ENCODE assay signal across 40 mouse cellular contexts in genomic region chr3:64251646-64252045, GRCm38 (mm10). TPM values are rescaled to one million over a fixed set of nuclear protein-coding genes. Genes with fewer than 3 reads are reported as not detected.
"Had no signal": no experiment of that assay in that cellular context is flagged by ENCODE, and none has a peak within 500 bp of the region (broad histone marks: within the 10 kb centered on the region; RNA-seq: fewer than 3 reads in every experiment).

No protein-coding gene starts in this region.

- H3K27me3 ChIP-seq: heart, embryonic 12.5 days; intestine, embryonic 15.5 days; limb, embryonic 12.5 days; liver, embryonic 13.5 days; liver, embryonic 15.5 days had no signal

- ATAC-seq: hindbrain, embryonic 16.5 days; inflammation-experienced regulatory T-cells, adult 6 months; intestine, embryonic 15.5 days; intestine, postnatal 0 days had no signal

- H3K36me3 ChIP-seq: heart, embryonic 10.5 days; heart, embryonic 12.5 days; intestine, embryonic 15.5 days; limb, embryonic 10.5 days; limb, embryonic 12.5 days; liver, embryonic 13.5 days; liver, embryonic 15.5 days had no signal

- DNase-seq: gastrocnemius, adult 2 months; gastrocnemius, postnatal 10 days; gastrocnemius, postnatal 25 days; heart, adult 18-20 months; heart, postnatal 10 days; kidney, adult 18-20 months; kidney, adult 8-10 months; kidney, postnatal 10 days; kidney, postnatal 25 days; kidney, postnatal 4 days; liver; liver, embryonic 13.5 days had no signal

- H3K4me2 ChIP-seq: heart, embryonic 12.5 days; hindbrain, embryonic 14.5 days; intestine, embryonic 15.5 days; limb, embryonic 12.5 days; liver, embryonic 11.5 days; liver, embryonic 13.5 days; liver, embryonic 15.5 days had no signal

- H3K4me1 ChIP-seq: heart, embryonic 10.5 days; heart, embryonic 12.5 days; intestine, embryonic 15.5 days; limb, embryonic 10.5 days; limb, embryonic 12.5 days; liver, embryonic 13.5 days; liver, embryonic 15.5 days had no signal

- H3K9ac ChIP-seq: heart, embryonic 12.5 days; hindbrain, embryonic 14.5 days; intestine, embryonic 15.5 days; limb, embryonic 12.5 days; liver, embryonic 13.5 days; liver, embryonic 15.5 days had no signal

- H3K27ac ChIP-seq: gastrocnemius, adult 2 months; heart, embryonic 10.5 days; hindbrain, embryonic 14.5 days; intestine, embryonic 15.5 days; layer of hippocampus, adult 2 months; left cerebral cortex, adult 2 months; limb, embryonic 10.5 days; limb, embryonic 12.5 days; liver, embryonic 13.5 days; liver, embryonic 15.5 days had no signal

- H3K4me3 ChIP-seq: gastrocnemius, adult 2 months; heart, embryonic 10.5 days; heart, embryonic 12.5 days; intestine, embryonic 15.5 days; layer of hippocampus, adult 2 months; left cerebral cortex, adult 2 months; limb, embryonic 10.5 days; limb, embryonic 12.5 days; liver, embryonic 13.5 days; liver, embryonic 15.5 days had no signal

- H3K9me3 ChIP-seq: heart, embryonic 10.5 days; heart, embryonic 12.5 days; intestine, embryonic 15.5 days; limb, embryonic 10.5 days; limb, embryonic 12.5 days; liver, embryonic 13.5 days; liver, embryonic 15.5 days had no signal

RNA-seq across cellular contexts. Expression of gene Vmn2r3, which starts 37.9 kb away (rescaled TPM):
- total RNA-seq: gastrocnemius, adult 2 months; gastrocnemius, postnatal 10 days; gastrocnemius, postnatal 25 days; gastrocnemius, postnatal 4 days; granulocyte monocyte progenitor cell, adult 5-6 weeks; heart, adult 18-20 months; heart, adult 8-10 months; heart, postnatal 10 days; heart, postnatal 25 days; hematopoietic stem cell, adult 5-6 weeks; layer of hippocampus, adult 2 months; layer of hippocampus, postnatal 10 days; layer of hippocampus, postnatal 25 days; left cerebral cortex, adult 2 months; left cerebral cortex, postnatal 14 days; left cerebral cortex, postnatal 36 days had no signal
- polyA plus RNA-seq: heart, embryonic 10.5 days; heart, embryonic 12.5 days; heart, embryonic 14.5 days; heart, embryonic 16.5 days; hindbrain, embryonic 11.5 days; kidney, embryonic 14.5 days; kidney, embryonic 16.5 days; limb, embryonic 10.5 days; limb, embryonic 12.5 days; limb, embryonic 14.5 days; liver, embryonic 11.5 days; liver, embryonic 13.5 days; liver, embryonic 15.5 days had no signal
